Mouse (Mus musculus) urinary bladder, adult 18-20 months (tissue): ENCODE data around the gene Irs2.

ENCODE experiments used
- DNase-seq, 2 experiments: peaks; one replicate each; pipeline ENCODE4 v3.0.0; 2022; ENCODE audit warnings: low spot score in 2 of 2, mixed read lengths in 2 of 2

Irs2 gene

GRCm38 (mm10) chr8:10953346-10954053 lies 54.8 kb downstream of the Irs2 start:
- DNase-seq = peak in 1 of 2 experiments; percentile 62

DNA sequence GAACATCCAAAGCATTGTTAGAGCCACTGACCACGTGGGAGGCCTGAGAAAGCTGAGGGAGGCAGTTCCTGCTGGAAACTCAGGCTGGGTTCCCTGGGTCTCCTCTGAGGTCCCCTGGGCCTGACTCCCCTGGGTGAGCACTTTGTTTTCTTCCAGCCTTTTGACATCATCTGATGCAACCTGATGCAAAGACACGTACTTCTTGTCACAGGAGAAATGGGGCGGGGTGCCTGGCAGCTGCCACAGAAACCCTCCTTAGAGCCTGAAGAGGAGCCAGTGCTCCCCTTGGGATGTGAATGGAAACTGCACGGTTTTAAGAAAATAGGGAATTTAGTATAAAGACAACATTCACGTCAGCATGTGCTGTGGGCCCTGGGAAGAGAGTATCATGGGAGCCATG lies 55.6 kb downstream of the Irs2 start:
- no peak for DNase-seq

DNA sequence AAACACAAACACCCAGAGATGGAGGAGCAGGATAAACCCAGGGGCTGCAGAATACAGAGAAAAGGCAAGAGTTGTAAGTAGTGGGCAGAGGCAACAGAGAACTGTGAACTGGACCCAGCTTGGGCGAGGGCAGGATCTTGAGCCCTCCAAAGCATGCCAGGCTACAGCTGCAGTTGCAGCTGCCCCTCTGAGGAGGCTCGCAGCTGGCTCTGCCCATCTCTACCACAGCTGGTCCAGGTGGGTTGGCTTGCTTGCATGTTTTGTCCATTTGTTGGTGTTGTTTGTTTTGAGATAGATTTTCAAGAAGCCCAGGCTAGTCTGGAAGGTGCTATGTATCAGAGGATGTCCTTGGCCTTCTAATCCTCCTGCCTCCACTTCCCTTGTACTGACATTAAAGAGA lies 56.0 kb downstream of the Irs2 start:
- DNase-seq = no peak

- no peak for DNase-seq
Observed at GRCm38 (mm10) chr8:10951567-10951966, 56.7 kb downstream of the Irs2 start.

- DNase-seq = peak; percentile 92 to 97
Observed at GRCm38 (mm10) chr8:10945939-10946740, 62.1 kb downstream of the Irs2 start.

DNA sequence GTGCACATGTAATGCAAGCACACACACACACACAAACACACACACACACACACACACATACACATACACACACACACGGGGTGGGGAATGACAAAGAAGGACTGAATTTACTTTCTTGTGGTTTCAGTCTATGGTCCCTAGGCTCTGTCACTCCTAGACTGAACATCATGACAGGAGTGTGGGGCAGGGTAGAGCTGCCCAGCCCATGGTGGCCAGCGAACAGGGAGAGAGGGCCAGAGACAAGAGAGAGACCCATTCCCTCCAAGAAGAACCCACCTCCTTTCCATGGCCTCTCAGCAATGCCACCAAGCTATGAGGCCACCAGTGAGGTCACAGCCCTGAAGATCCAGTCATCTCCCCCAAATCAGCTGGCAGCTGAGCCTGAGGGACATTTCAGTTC lies 62.8 kb downstream of the Irs2 start:
- no peak for DNase-seq

GRCm38 (mm10) chr8:10943314-10944060 lies 64.8 kb downstream of the Irs2 start:
- no peak for DNase-seq

GRCm38 (mm10) chr8:10939883-10940282 lies 68.4 kb downstream of the Irs2 start:
- DNase-seq = no peak

DNA sequence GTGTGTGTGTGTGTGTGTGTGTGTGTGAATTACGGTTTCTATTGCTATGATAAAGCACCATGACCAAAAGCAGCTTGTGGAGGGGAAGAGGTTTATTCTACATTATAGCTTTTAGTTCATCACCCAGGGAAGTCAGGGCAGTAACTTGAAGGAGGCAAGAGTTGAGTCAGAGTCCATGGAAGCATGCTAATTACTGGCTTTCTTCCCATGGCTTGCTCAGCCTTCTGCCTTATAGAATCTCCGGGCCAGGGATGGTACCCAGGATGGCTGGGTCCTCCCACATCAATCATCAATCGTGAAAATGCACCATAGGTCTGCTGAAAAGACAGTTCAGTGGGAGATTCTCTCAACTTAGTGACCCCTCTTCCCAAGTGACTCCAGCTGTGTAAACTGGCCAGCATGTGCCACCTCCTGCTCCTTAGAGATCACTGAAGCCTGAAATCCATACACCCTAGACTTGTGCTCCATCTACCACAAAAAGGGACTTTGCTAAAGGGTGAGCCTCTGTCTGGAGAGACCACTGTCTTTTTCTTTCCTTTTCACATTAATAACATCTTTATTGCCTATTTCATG lies 69.0 kb downstream of the Irs2 start:
- DNase-seq = no peak

- DNase-seq = no peak
Observed at GRCm38 (mm10) chr8:10938284-10938683, 70.0 kb downstream of the Irs2 start.

DNA sequence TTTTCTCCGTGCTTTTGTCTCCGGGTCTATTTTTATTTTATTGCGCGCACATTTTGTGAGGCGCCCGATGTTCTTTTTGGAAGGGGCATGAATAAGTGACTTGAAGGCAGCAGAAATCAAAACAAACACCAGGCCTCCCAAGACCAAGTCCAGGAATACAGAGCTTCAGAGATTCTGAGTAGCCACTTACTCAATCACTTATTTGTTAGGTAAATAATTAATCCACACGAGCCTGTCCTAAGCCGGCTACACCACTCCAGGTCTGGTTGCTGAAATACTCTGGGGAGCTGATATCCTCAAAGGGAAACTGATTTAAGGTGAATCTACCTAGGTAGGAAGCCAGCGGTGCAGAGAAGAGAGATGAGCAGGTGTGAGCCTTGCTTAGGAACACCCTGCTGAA lies 71.6 kb downstream of the Irs2 start:
- no peak for DNase-seq

DNA sequence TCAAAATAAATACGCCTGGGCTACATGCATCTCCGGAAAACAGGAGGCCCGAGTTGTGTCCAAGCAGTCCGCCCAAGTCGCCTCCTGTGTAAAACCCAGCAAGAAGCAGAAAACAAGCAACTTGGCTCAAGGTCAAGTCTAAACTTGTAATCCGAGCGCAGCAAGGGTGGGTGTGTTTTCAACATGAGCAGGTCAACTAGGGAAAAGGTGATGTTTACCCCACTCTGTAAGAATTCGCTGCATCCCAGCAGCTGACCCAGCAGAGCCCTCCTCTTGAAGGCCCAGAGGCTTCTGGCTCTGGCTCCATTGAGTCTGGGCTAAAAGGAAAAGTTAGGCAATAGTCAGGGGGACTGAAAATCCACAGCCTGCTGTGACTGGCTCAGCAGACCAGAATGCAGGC lies 73.0 kb downstream of the Irs2 start:
- peak in 1 of 2 experiments; percentile 73 for DNase-seq
